Mouse (Mus musculus) myocyte (in vitro differentiated cells): Measurements from ENCODE around the gene Myo16.

ENCODE experiments used
- E2F4 ChIP-seq: IDR thresholded peaks from one replicate; pipeline ENCODE4 v1.6.1; 2011; ENCODE audit warnings: mild to moderate bottlenecking, control low read depth, moderate library complexity; ENCODE audit not compliant: insufficient read depth
- MAX ChIP-seq: IDR thresholded peaks from one replicate; pipeline ENCODE4 v1.6.1; 2011; ENCODE audit warnings: low read depth, mild to moderate bottlenecking, control low read depth
- MYOD1 ChIP-seq, 3 experiments: IDR thresholded peaks; one replicate each; pipeline ENCODE4 v1.6.1; 2011; ENCODE audit warnings: control low read depth in 2 of 3, low read depth in 2 of 3, mild to moderate bottlenecking in 2 of 3, moderate library complexity in 1 of 3; ENCODE audit not compliant: insufficient read length in 2 of 3, control insufficient read depth in 1 of 3
- POLR2A ChIP-seq: IDR thresholded peaks from one replicate; pipeline ENCODE4 v1.6.1; 2011; ENCODE audit warnings: low read depth, mild to moderate bottlenecking, control low read depth, moderate library complexity; ENCODE audit not compliant: insufficient read length
- POLR2AphosphoS2 ChIP-seq: IDR thresholded peaks from one replicate; pipeline ENCODE4 v1.6.1; 2011; ENCODE audit warnings: low read depth, control low read depth; ENCODE audit not compliant: insufficient read length
- TCF12 ChIP-seq: IDR thresholded peaks from one replicate; pipeline ENCODE4 v1.6.1; 2011; ENCODE audit warnings: mild to moderate bottlenecking, control low read depth; ENCODE audit not compliant: poor library complexity, insufficient read depth, severe bottlenecking
- USF1 ChIP-seq: IDR thresholded peaks from one replicate; pipeline ENCODE4 v1.6.1; 2011; ENCODE audit warnings: low read depth, mild to moderate bottlenecking, control low read depth, moderate library complexity

- no peak for TF ChIP-seq USF1
- TF ChIP-seq MAX: no peak
- TF ChIP-seq POLR2A: no peak
- TF ChIP-seq POLR2AphosphoS2: no peak
- no peak for TF ChIP-seq E2F4
- TF ChIP-seq MYOD1 (IDR thresholded peaks at IDR 0.05; ENCODE audit: control insufficient read depth in 1 of 3, insufficient read length in 2 of 3, low read depth in 2 of 3): no peak
- TF ChIP-seq TCF12: no peak
Measured at GRCm38 (mm10) chr8:10143961-10144360, 9.8 kb upstream of the Myo16 start.
